Mouse (Mus musculus): ENCODE measurements around the gene Ppp1r16b.

Gene Ppp1r16b

GRCm38 (mm10) chr2:158668433-158669010, 3.3 kb downstream of the Ppp1r16b start:
- DNase-seq (ENCODE audit: low spot score in 2 of 2) = no peak

- no peak for DNase-seq (ENCODE audit: low spot score in 2 of 2)
Observed at GRCm38 (mm10) chr2:158669199-158670195, 4.3 kb downstream of the Ppp1r16b start.

DNA sequence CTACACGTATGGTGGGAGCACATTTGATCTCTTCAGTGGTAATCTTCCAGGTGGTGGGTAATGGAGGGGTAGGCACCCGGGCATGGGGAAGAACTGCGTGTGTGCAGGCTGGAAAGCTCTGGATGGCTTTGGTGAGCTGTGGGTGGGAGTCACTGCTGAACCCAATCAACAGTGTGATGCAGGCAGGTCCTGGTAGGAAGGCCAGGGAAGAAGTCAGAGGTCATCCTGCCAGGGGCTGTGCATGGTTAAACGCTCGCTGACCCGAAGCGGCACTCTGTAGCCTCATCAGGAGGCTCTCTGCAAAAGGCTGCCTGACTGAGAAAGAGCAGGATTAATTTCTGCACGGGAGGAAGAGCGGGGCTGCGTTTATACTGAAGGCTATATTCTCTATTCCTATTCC, 5.4 kb downstream of the Ppp1r16b start:
- no peak for DNase-seq (ENCODE audit: low spot score in 2 of 2)

DNA sequence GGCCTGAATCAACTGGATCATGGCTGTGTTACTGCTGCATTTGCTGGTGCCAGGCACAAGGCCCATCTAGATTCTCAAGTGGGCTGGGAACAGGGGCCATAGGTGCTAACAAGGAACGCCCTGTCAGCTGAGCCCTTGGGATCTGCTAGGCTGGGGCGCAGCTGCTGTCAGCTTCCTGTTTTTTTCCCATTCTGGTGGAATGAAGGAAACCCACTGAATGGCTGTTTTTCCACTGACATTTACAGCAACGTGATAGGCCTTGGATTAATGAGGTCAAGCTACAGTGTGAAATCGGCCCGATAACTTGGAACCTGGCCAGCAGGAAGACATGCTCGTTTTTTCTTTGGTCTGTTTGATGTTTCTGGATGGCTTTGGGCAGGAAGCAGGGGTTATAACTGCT, 7.6 kb downstream of the Ppp1r16b start:
- DNase-seq (ENCODE audit: low spot score in 2 of 2) = peak; percentile 81 to 91

GRCm38 (mm10) chr2:158673493-158673892, 8.3 kb downstream of the Ppp1r16b start:
- no peak for DNase-seq (ENCODE audit: low spot score in 2 of 2)

DNA sequence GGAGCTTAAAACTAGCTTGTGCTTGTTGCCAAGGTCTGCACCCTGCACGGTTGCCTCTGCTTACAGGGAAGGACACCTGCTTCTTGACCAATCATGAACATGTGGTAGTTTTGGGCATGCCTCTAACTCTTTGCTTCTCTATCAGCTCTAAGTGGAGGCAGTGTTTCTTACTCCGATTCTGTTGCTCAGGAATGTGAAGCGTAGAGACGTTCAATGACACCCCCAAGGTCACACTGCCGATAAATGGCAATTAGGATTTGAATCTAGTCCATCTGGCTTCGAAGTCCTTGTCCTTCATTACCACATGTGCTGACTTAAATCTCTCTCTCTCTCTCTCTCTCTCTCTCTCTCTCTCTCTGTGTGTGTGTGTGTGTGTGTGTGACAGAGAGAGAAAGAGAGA, 8.9 kb downstream of the Ppp1r16b start:
- no peak for DNase-seq (ENCODE audit: low spot score in 2 of 2)

DNA sequence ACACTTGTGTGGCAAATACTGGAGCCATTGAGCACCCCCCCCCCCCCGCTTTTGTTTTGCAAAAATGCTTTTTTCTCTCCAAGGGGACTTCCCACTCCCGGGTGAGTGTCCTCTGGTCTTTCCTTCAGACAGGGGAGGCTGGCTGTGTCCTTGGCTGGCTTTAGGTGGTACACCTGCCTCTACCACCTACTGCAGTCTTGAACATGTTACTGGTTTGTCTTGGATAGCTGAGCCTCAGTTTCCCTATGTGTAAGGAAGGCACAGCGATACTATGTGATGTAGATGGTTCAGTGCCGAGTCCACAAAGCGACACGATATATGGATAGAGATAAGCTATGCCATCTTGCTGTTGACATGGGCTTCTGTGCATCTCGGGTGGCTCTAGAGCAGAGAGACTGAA, 9.6 kb downstream of the Ppp1r16b start:
- DNase-seq (ENCODE audit: low spot score in 2 of 2) = no peak

GRCm38 (mm10) chr2:158675161-158675560, 10.0 kb downstream of the Ppp1r16b start:
- DNase-seq (ENCODE audit: low spot score in 2 of 2) = no peak

- DNase-seq (ENCODE audit: low spot score in 2 of 2) = no peak
Observed at GRCm38 (mm10) chr2:158675907-158676533, 10.8 kb downstream of the Ppp1r16b start.

GRCm38 (mm10) chr2:158677946-158678345, 12.7 kb downstream of the Ppp1r16b start:
- no peak for DNase-seq (ENCODE audit: low spot score in 2 of 2)

GRCm38 (mm10) chr2:158679091-158679490, 13.9 kb downstream of the Ppp1r16b start:
- DNase-seq (ENCODE audit: low spot score in 2 of 2) = no peak

- no peak for DNase-seq (ENCODE audit: low spot score in 2 of 2)
Observed at GRCm38 (mm10) chr2:158680357-158680889, 15.2 kb downstream of the Ppp1r16b start.

DNA sequence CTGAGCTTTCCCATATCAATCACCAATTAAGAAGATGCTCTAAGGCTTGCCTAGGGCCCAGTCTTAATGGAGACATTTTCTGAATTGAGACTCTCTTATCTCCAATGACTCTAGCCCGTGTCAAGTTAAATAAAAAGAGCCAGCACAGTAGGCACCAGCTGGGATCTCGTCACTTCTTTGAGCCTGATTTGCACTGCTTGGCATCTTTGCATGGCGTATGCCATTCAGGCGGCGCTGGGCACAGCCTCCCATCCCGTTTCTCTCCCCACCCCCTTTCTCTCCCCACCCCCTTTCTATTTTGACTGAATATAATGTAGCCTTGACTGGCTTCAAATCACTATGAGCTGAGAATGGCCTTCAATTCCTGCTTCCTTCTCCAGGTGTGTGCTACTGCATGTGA, 16.5 kb downstream of the Ppp1r16b start:
- no peak for DNase-seq (ENCODE audit: low spot score in 2 of 2)

GRCm38 (mm10) chr2:158682344-158683037, 17.3 kb downstream of the Ppp1r16b start:
- no peak for DNase-seq (ENCODE audit: low spot score in 2 of 2)

DNA sequence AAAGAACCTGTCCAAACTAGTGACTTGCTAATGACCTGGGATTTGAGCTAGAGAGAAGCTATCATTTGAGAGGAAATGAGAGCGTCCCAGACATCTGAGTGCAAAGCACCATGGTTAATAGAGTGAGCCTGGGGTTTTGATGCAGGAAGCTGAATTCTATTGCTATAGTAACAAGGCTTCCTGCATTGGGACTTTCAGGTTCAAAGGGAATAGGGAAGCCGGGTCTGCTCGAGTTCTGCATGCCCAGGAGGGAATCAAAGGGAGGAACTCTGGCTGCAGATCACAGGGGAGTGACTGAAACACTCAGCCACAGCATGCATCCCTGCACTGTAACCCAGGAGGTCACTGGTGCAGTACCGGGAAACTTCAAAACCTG, 17.8 kb downstream of the Ppp1r16b start:
- no peak for DNase-seq (ENCODE audit: low spot score in 2 of 2)

DNA sequence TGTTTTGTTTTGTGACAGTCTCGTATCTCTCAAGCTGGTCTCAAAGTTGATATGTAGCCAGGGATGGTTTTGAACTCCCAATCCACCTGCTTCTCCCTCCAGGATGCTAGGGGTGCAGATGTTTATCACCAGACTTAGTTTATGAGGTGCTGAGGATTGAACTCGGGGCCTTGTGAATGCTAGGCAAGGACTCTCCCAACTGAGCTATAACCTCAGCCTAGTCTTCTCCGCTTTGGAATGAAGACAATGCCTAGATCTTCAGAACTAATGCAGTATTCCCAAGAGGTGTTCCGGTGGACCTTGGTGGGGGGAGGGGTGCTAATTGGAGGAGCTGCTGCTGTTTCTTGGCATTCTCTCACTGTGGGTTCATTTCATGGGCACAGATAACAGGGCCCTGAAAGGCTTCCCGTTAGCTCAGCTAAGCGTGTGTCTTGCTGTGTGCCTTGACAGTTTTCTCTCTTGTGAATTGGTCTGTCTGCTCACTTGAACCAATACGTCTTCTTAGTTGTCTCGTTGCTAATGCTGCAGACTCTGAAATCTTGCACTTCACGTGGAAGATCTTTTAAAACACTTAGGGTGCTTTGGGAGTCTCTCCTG, 19.1 kb downstream of the Ppp1r16b start:
- no peak for DNase-seq (ENCODE audit: low spot score in 2 of 2)

- no peak for DNase-seq (ENCODE audit: low spot score in 2 of 2)
Observed at GRCm38 (mm10) chr2:158684910-158685309, 19.7 kb downstream of the Ppp1r16b start.

- no peak for DNase-seq (ENCODE audit: low spot score in 2 of 2)
Observed at GRCm38 (mm10) chr2:158686394-158686793, 21.2 kb downstream of the Ppp1r16b start.

DNA sequence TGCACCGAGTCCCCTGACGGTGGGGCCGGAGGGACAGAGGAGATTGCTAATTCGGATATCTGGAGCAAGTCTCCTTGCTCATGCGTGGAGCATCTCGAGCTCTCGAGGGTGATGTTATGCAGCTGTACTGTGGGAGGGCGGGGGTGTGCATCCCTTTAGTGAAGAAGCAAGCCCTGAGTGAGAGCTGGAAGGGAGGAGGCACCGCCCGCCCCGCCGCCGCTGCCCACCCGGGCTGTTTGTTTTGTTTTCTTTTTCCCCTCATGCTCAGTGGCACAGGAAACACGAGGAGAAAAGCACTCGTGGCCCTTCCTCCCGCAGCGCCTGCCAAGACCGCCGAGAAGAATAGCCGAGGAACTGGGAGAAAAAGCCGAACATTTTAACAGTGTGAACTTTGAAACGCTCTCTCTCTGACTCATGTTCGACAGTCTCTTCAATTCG, 22.6 kb downstream of the Ppp1r16b start:
- peak; percentile 75 to 76 for DNase-seq (ENCODE audit: low spot score in 2 of 2)

DNA sequence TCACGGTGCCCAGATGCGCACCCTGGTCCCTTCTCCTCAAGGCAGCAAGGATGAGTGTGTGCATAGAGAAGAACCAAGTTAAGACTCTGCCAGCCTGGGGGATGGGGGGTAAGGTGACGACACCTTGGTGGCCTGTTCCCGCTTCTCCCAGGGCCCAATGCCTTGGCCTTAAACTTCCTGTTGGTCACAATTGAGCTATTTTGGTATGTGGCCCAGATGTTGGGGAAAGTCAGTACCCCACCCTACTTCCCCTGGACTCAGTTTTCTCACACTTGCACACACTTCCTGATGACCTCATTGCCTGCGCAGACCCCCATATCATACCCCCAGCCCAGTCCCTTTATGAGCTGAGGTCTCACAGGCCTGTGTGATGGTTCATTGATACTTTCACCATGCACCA, 23.9 kb downstream of the Ppp1r16b start:
- peak in 1 of 2 experiments; percentile 46 for DNase-seq (ENCODE audit: low spot score in 2 of 2)

- no peak for DNase-seq (ENCODE audit: low spot score in 2 of 2)
Observed at GRCm38 (mm10) chr2:158689640-158690039, 24.4 kb downstream of the Ppp1r16b start.
